Mouse (Mus musculus) bone marrow macrophage, adult 2 months (primary cell): ENCODE results near the gene Phldb1. TPM values are rescaled to one million over a fixed set of nuclear protein-coding genes. Genes with fewer than 3 reads are reported as not detected.

ENCODE experiments used
- H3K27ac ChIP-seq: 2 replicates; pipeline ENCODE4 v1.5.1; 2012; ENCODE audit warnings: low read depth, low read length; ENCODE audit not compliant: insufficient read depth
- H3K4me1 ChIP-seq: 2 replicates; pipeline ENCODE4 v1.6.1; 2012; ENCODE audit warnings: low read length; ENCODE audit not compliant: control insufficient read depth, insufficient read depth
- H3K4me3 ChIP-seq: 2 replicates; pipeline ENCODE4 v1.5.1; 2012; ENCODE audit warnings: mild to moderate bottlenecking, low read length, moderate library complexity; ENCODE audit not compliant: insufficient read depth
- CTCF ChIP-seq: IDR thresholded peaks from 2 replicates; pipeline ENCODE4 v1.5.1; 2012; ENCODE audit warnings: low read depth, mild to moderate bottlenecking, low read length, moderate library complexity
- POLR2A ChIP-seq: IDR thresholded peaks from 2 replicates; pipeline ENCODE4 v1.6.1; 2012; ENCODE audit warnings: mild to moderate bottlenecking, low read depth, low read length, borderline replicate concordance
- polyA plus RNA-seq: library from polyadenylated mRNA; stranded (reverse); fragments of >200 nt; gene quantifications from 2 replicates; pipeline ENCODE4 v1.2.4, GENCODE M21; 2012; ENCODE audit not compliant: missing spikeins, insufficient read depth, insufficient read length

The Phldb1 gene
- polyA plus RNA-seq, 1 experiment: 4.3 TPM

DNA sequence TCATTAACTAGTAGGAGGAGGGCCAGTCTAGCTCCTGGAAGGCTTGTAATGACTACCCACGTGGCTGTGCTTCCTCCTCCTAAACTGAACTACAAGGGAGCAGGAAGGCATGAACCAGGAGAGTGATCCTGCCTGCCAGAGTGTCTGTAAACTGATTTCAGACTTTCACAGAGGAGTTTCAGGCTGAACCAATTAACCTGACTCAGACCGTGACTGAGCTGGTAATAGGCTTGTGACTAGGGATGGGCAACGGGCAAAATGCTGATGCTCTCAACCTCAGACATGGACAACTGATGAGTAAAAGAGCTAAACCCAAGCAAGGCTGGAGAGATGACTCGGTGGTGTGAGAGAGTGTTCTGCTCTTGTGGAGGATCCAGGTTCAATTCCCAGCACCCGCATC, 7.6 kb downstream of the Phldb1 start:
- H3K4me1 ChIP-seq: peaks cover 25% of the 10 kb centered on the region
- TF ChIP-seq CTCF (no peak), POLR2A (no peak)

DNA sequence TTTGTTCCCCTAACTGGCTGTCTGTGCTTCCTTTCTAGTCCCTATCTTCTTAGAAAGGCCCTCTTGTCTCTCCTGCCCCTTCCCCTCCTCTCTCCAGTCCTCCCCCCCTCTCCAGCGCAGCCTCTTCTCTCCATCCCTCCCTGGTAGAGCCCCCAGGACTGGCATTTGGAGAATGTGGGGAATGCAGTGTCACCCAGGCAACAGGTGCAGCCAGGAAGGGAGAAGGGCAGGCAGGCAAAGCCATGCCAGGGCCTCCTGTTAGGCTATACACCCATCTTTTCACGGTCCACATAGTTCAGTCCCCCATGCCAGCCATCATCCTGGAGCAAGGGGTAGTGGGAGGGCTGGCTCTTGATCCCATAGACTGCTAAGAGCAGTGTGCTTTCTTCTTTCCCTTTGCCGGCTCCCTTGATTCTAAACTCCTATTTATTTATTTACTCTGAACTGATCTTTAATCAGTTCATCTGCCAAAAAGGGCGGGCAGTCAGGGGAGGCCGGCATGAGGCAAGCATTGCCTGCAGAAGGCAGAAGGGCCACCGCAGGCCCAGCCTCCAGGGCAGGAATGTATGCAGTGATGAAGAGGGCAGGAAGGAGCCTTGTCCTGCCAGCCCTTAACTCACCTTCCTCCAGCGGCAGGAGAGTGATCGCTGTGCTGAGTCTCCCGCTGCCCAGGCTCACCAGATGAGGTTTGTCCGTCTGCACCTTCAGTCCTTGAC, 8.4 kb downstream of the Phldb1 start:
- no peak overlapping the region for H3K4me3 ChIP-seq
- H3K27ac ChIP-seq: no peak overlapping the region
- no peak for TF ChIP-seq CTCF
- TF ChIP-seq POLR2A: no peak
- peaks cover 28% of the 10 kb centered on the region for H3K4me1 ChIP-seq

More for the DNA sequence above, 7.6 kb downstream of the Phldb1 start:
- Histone ChIP-seq H3K27ac (no peak overlapping the region), H3K4me3 (no peak overlapping the region)

DNA sequence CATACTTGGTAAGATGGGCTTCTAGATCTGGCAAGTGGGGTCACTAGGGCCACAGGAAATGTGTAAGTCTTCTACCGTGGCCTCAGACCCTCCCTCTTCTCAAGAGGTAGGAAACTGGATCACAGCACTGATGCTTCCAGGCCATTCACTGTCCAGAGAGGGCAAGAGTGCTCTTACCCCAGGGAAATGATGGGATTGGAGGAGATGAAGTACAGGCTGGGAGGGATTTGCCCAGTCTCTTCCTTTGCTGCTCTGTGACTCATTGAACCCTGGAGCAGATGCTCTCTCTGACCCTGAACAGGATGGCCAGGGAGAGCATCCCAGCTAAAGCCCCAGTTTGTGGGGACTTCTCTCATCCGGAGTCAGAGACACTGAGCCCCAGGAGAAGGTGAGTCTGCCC, 10.3 kb downstream of the Phldb1 start:
- H3K27ac ChIP-seq: no peak overlapping the region
- peaks cover 37% of the 10 kb centered on the region for H3K4me1 ChIP-seq
- TF ChIP-seq CTCF: no peak
- TF ChIP-seq POLR2A: no peak
- no peak overlapping the region for H3K4me3 ChIP-seq

DNA sequence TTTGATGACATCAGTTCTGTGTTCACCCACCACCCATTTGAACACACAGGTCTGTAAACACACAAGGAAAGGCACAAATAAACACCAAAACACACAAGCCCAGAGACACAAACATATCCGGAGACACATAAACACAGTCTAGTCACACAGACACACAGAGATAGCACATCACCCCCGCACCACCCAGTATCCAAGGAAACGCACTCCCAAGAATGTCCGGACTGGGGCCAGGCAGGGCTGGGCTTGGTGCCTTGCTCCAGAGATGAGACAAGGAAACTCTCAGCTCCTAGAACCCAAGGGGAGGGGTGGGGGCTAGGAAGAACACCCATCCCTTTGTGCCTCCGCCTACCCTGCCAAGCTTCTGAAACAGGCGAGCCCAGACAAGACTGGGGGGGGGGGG, 10.8 kb downstream of the Phldb1 start:
- Histone ChIP-seq H3K4me3 (no peak overlapping the region), H3K27ac (no peak overlapping the region), H3K4me1 (peaks cover 37% of the 10 kb centered on the region)
- no peak for TF ChIP-seq POLR2A

DNA sequence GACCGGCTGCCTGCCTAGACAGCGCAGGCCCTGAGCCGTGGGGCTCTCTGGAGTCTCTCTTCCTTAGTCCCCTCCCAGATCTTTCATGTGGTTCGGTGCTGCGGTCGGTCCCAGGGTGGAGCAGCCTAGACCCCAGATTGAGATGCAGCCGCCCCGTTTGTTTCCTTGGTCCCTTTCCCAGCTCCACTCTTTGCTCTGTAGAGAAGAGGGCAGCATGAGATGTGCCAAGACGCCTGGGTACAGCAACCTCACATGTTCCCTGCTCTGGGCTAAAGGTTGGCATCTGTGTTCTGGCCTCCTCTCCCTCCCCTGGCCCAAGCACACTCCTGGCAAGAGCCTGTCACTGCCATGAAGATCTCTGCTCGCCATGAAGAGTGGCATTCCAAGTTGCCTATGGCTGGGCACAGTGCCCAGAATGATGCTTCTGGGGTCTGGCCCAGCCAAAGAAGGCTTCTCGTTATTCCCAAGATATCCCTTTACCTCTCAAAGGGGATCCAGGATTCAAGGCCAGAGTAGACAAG, 11.4 kb downstream of the Phldb1 start:
- TF ChIP-seq CTCF (no peak), POLR2A (no peak)
- Histone ChIP-seq H3K4me3 (no peak overlapping the region), H3K27ac (no peak overlapping the region), H3K4me1 (peaks cover 37% of the 10 kb centered on the region)

DNA sequence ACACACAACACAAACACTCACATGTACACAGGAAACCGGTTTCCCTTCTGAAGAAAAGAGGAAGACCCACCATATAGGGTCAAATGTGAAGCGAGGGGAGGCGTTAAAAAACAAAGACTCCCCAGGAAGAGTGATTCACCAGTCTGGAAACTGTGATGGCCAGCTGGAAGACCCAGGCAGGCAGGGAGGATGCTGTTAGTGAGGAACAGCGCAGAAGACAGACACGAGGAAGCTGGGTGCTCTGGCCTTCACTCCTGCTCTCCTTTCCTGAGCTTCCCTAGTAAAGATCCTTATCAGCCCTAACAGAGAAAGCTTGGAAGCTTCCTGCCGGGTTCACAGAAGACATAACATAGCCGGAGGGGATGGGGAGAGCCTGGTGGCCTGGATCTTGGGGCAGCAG, 12.0 kb downstream of the Phldb1 start:
- H3K4me3 ChIP-seq: no peak overlapping the region
- TF ChIP-seq POLR2A (no peak), CTCF (no peak)
- peaks cover 37% of the 10 kb centered on the region for H3K4me1 ChIP-seq
- H3K27ac ChIP-seq: peak overlapping the region; percentile 37

DNA sequence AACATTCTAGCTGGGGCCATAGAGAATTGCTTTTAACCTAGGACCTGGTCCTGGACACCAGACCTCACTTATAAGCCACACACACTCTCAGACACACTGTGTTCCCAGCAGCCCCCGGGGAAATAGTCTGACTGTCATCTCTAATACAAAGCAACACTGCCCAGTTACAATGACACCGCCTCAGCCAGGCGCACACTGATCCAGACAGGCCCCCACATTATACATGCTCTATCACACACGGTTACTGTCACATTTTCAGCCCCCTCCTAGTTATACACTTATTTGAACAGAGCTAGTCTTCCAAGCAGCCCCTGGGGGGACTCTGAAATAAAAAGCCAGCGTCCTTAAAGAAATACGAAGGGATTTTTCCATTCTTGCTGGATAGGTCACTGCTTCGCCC, 12.4 kb downstream of the Phldb1 start:
- peak overlapping the region; percentile 37 for H3K27ac ChIP-seq
- TF ChIP-seq CTCF (no peak), POLR2A (no peak)

DNA sequence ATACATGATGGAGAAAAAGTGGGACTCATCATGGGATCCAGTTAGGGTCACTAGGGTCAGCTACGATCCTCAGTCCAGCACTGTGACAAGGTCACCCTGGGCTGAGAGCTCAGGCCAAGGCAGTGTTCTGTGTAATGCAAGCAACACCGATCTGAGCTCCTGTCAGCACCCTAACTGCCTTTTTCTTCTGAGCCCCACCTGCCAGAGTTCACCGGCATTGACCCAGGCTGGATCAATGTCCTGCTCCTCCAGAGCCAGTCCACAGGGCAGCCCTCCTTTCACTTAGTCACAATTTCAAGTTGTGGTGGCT, 13.2 kb downstream of the Phldb1 start:
- Histone ChIP-seq H3K4me3 (no peak overlapping the region), H3K4me1 (peaks cover 28% of the 10 kb centered on the region), H3K27ac (no peak overlapping the region)
- TF ChIP-seq POLR2A (no peak), CTCF (no peak)

More for the DNA sequence above, 12.4 kb downstream of the Phldb1 start:
- Histone ChIP-seq H3K4me3 (no peak overlapping the region), H3K4me1 (peaks cover 33% of the 10 kb centered on the region)

DNA sequence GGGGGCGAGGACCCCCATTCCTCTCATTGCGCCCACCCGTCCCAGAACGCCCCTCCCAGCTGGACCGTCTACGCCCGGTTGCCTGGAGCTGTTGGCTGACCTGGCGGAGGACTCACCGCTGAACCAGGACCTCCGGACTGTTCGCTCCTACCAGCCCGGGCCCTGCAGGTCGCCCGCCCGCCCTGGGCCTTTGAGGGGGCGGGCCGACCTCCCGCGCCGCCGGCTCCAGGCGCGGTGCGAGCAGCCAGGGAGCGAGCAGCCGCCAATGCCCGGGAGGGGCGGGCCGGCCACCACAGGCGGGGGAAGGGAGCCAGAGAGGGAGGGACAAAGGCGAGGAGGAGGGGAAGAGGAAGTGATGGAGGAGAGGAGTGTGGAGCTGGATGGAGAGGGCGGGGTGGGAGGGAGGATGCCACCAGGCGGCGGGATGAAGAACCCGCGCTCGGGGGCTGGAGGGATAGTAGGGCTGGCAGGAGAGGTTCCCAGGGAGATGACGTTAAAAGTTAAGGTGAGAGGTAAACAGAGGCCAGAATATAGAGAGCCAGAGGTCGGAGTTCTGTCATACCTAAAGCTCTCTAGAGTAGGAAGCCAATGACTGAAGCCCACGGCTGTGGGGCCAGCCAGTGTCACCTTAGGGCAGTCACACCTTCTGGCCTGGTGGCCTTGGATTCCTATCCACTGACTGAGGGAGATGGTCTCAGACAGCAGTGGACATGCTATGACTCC, 13.7 kb downstream of the Phldb1 start:
- no peak for TF ChIP-seq POLR2A
- peaks cover 28% of the 10 kb centered on the region for H3K4me1 ChIP-seq
- H3K27ac ChIP-seq: no peak overlapping the region
- H3K4me3 ChIP-seq: peak overlapping the region; percentile 78
